Mouse (Mus musculus): ENCODE results near the gene Sh3glb1.

DNA sequence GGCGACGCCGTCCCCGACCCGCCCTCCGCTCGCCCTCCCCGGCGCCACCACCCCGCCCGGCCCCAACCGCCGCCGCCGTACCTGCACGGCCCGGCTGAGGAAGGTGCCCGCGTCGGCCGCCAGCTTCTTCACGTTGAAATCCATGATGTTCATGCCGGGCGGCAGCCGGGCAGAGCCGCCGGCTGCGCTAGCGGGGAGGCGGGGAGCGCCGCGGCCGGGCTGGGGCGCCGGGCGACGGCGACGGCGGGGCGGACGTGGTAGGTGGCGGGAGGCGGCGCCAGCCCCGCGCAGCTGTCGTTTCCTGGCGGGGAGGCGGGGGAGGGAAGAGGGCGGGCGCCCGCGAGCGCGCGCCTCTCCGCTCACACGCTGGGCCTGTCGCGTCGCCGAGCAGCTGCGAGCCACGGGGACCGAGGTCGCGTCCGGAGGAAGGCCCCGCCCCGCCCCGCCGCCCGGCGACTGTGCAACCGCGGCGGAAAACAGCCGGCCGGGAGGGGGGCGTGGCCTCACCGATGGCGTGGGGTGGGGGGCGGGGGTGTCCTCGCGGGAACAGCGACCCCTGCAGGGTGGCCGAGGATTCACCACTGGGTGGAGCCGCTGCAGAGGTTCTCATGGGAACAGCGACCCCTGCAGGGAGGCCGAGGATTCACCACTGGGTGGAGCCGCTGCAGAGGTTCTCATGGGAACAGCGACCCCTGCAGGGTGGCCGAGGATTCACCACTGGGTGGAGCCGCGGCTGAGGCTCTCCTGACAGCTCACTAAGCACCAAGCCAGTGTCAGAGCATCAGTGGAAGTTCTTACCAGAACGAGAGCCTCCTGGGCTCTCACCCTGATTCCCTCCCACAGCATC is at the start of gene Sh3glb1:
- TF ChIP-seq CTCF (IDR thresholded peaks at IDR 0.05; ENCODE audit: insufficient read depth, low read depth, low read length): peak; percentile 98
- TF ChIP-seq POLR2A (IDR thresholded peaks at IDR 0.05; ENCODE audit: insufficient read depth, low read depth, low read length): peak; percentile 17; the same call in 1 of the 2 replicates
